Mouse (Mus musculus): ENCODE results near the gene Crim1. TPM values are rescaled to one million over a fixed set of nuclear protein-coding genes. Genes with fewer than 3 reads are reported as not detected.

Gene Crim1
- polyA plus RNA-seq, 1 experiment from 2014 or later, result 3.9 TPM

DNA sequence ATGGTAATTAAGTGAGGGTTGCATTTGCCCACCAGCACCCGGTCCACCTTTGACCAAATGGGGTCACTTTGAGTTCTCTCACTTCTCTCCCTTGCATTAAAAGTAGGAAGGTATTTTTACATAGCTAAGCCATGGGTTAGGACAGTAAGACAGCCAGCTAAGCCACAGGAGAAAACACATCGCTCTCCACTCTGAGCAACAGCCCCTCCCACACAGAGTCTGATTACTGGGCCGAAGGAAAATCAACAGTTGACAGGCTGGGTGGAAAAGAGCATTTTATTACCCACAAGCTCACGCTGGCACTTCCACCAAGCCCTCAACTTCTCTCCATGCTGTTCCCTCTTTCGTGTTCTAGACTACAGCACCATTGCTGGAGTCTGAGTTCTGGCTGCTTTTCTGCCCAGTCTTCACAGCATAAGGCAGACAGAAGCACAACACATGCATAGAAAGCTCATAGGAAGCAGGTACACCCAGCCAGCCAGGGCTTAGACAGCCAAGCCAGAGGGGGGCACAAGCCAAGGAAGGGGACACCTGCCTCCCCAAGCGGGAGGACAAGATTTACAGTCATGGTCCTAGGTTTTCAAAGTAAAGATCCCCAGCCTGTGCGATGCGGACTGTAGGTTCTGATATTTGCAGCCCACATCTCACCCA, 179.2 kb downstream of the Crim1 start:
- Histone ChIP-seq H3K36me3 (ENCODE audit: control insufficient read depth, insufficient read depth, low read length) (peaks cover 13% of the 10 kb centered on the region; the same call in 1 of the 2 replicates), H3K4me1 (ENCODE audit: control insufficient read depth, insufficient read depth, low read length) (no peaks in the 10 kb centered on the region), H3K9ac (ENCODE audit: low read depth, low read length) (no peak overlapping the region), H3K9me3 (ENCODE audit: control insufficient read depth, low read length) (no peaks in the 10 kb centered on the region), H3K27me3 (replicated peaks; ENCODE audit: control insufficient read depth, insufficient read depth, low read length) (no peaks in the 10 kb centered on the region), H3K4me2 (ENCODE audit: low read depth, low read length) (no peak overlapping the region), H3K27ac (ENCODE audit: low read length) (no peak overlapping the region), H3K4me3 (ENCODE audit: low read length) (no peak overlapping the region)
- WGBS, result 68% methylated on average over 8 of the region's 8 CpGs
- ATAC-seq, result no peak

- H3K4me3 ChIP-seq (ENCODE audit: low read length), result no peak overlapping the region
- ATAC-seq, result no peak
- no peaks in the 10 kb centered on the region for H3K9me3 ChIP-seq (ENCODE audit: control insufficient read depth, low read length)
- no peaks in the 10 kb centered on the region for H3K27me3 ChIP-seq (replicated peaks; ENCODE audit: control insufficient read depth, insufficient read depth, low read length)
- H3K9ac ChIP-seq (ENCODE audit: low read depth, low read length), result no peak overlapping the region
- H3K4me1 ChIP-seq (ENCODE audit: control insufficient read depth, insufficient read depth, low read length), result no peaks in the 10 kb centered on the region
- H3K36me3 ChIP-seq (ENCODE audit: control insufficient read depth, insufficient read depth, low read length), result peaks cover 13% of the 10 kb centered on the region; the same call in 1 of the 2 replicates
- no peak overlapping the region for H3K27ac ChIP-seq (ENCODE audit: low read length)
- no peak overlapping the region for H3K4me2 ChIP-seq (ENCODE audit: low read depth, low read length)
- WGBS, result 75% methylated on average over 11 of the region's 11 CpGs
Measured at GRCm38 (mm10) chr17:78379730-78380245, 179.7 kb downstream of the Crim1 start.

- Histone ChIP-seq H3K4me1 (ENCODE audit: control insufficient read depth, insufficient read depth, low read length) (no peaks in the 10 kb centered on the region), H3K4me2 (ENCODE audit: low read depth, low read length) (no peak overlapping the region), H3K36me3 (ENCODE audit: control insufficient read depth, insufficient read depth, low read length) (peaks cover 13% of the 10 kb centered on the region; the same call in 1 of the 2 replicates), H3K9me3 (ENCODE audit: control insufficient read depth, low read length) (no peaks in the 10 kb centered on the region), H3K4me3 (ENCODE audit: low read length) (no peak overlapping the region), H3K27me3 (replicated peaks; ENCODE audit: control insufficient read depth, insufficient read depth, low read length) (no peaks in the 10 kb centered on the region), H3K27ac (ENCODE audit: low read length) (no peak overlapping the region), H3K9ac (ENCODE audit: low read depth, low read length) (no peak overlapping the region)
- ATAC-seq, result no peak
- 76% methylated on average over 3 of the region's 3 CpGs for WGBS
Measured at GRCm38 (mm10) chr17:78382321-78382720, 182.3 kb downstream of the Crim1 start.

DNA sequence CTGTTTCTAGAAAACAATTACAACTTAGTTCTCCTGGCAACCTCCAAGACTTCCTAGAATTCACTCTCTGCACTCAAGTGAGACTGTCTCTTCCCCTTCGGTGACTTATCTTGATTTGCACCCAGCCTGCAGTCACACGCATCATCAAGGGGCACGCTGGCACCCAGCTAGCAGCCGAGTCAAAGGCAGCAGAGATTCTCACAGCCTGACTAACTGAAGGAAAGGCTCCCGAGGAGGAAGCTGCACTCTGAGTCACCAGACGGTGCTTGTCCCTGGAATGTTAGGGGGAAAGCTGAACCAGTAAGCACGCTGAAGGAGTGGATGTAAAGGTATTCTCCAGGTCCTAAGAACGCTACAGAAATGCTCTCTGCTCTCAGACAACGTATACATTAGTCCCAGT, 187.6 kb downstream of the Crim1 start:
- ATAC-seq, result peak; percentile 14; the same call in 1 of the 2 replicates
- Histone ChIP-seq H3K27me3 (replicated peaks; ENCODE audit: control insufficient read depth, insufficient read depth, low read length) (no peaks in the 10 kb centered on the region), H3K4me3 (ENCODE audit: low read length) (no peak overlapping the region), H3K9me3 (ENCODE audit: control insufficient read depth, low read length) (no peaks in the 10 kb centered on the region), H3K27ac (ENCODE audit: low read length) (no peak overlapping the region), H3K4me1 (ENCODE audit: control insufficient read depth, insufficient read depth, low read length) (0 out of 2 replicates have a peak, but pooled peaks cover 3% of the 10 kb centered on the region), H3K36me3 (ENCODE audit: control insufficient read depth, insufficient read depth, low read length) (no peaks in the 10 kb centered on the region), H3K4me2 (ENCODE audit: low read depth, low read length) (no peak overlapping the region), H3K9ac (ENCODE audit: low read depth, low read length) (no peak overlapping the region)
- WGBS, result 67% methylated on average over 9 of the region's 9 CpGs

- no peaks in the 10 kb centered on the region for H3K27me3 ChIP-seq (replicated peaks; ENCODE audit: control insufficient read depth, insufficient read depth, low read length)
- no peaks in the 10 kb centered on the region for H3K36me3 ChIP-seq (ENCODE audit: control insufficient read depth, insufficient read depth, low read length)
- H3K27ac ChIP-seq (ENCODE audit: low read length), result no peak overlapping the region
- peak; percentile 90 for ATAC-seq
- H3K4me2 ChIP-seq (ENCODE audit: low read depth, low read length), result no peak overlapping the region
- H3K9ac ChIP-seq (ENCODE audit: low read depth, low read length), result no peak overlapping the region
- 0 out of 2 replicates have a peak, but pooled peaks cover 3% of the 10 kb centered on the region for H3K4me1 ChIP-seq (ENCODE audit: control insufficient read depth, insufficient read depth, low read length)
- H3K4me3 ChIP-seq (ENCODE audit: low read length), result no peak overlapping the region
- no peaks in the 10 kb centered on the region for H3K9me3 ChIP-seq (ENCODE audit: control insufficient read depth, low read length)
- WGBS, result 67% methylated on average over 9 of the region's 9 CpGs
Measured at GRCm38 (mm10) chr17:78388101-78388847, 188.2 kb downstream of the Crim1 start.

DNA sequence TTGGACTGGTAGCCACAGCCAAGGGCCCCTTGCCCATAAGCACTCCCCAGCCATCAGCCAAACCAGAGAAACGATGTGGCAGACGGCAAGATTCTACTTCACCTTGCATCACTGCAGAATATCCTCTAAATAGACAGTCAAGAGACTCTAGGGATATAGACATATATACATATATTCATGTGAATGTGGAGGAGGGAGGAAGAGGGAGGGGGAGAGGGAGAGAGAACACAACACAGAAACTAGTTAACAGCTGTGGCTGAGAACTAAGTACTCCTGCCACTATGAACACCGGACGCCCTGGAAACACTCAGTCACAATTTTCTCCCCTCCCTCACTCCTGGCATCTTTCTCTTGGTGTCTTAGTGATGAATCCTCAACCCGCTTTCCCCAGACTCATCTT, 189.5 kb downstream of the Crim1 start:
- WGBS, result 84% methylated on average over 5 of the region's 5 CpGs
- H3K4me1 ChIP-seq (ENCODE audit: control insufficient read depth, insufficient read depth, low read length), result 0 out of 2 replicates have a peak, but pooled peaks cover 3% of the 10 kb centered on the region
- no peak for ATAC-seq
- no peaks in the 10 kb centered on the region for H3K27me3 ChIP-seq (replicated peaks; ENCODE audit: control insufficient read depth, insufficient read depth, low read length)
- no peaks in the 10 kb centered on the region for H3K9me3 ChIP-seq (ENCODE audit: control insufficient read depth, low read length)
- H3K4me3 ChIP-seq (ENCODE audit: low read length), result no peak overlapping the region
- H3K27ac ChIP-seq (ENCODE audit: low read length), result no peak overlapping the region
- H3K9ac ChIP-seq (ENCODE audit: low read depth, low read length), result no peak overlapping the region
- H3K36me3 ChIP-seq (ENCODE audit: control insufficient read depth, insufficient read depth, low read length), result no peaks in the 10 kb centered on the region
- H3K4me2 ChIP-seq (ENCODE audit: low read depth, low read length), result no peak overlapping the region

DNA sequence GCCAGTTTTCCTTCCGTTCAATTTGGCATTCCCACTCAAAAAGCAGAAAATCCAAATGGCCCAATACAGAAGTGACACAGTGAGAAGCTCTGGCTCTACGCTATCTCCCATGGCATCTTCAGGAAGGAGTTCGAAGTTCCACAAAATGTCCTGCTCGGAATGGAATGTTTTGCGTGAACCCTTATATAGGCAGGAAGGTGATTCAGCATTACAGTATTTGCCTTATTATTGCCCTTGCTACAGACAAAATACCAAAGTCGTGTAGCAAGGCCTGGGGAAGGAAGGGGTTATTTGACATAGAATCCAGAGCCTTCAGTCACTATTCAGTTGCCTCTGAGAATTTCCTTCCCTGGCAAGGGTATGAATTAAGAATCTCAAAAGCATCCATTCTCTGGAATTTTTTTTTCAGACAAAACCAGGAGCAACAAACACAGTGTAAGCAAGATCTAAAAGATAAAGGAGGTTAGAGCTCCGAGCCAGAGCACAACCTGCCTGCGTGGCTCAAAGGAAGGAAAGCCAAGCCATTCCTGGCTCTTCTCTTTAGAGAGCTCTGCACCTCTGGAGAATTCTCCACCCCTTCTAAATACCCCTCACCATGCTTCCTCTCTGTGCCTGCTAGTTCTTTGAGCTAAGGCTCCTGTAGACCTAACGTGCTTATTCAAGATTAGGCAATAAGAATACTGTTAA, 192.5 kb downstream of the Crim1 start:
- ATAC-seq, result no peak
- Histone ChIP-seq H3K9me3 (ENCODE audit: control insufficient read depth, low read length) (no peaks in the 10 kb centered on the region), H3K4me1 (ENCODE audit: control insufficient read depth, insufficient read depth, low read length) (0 out of 2 replicates have a peak, but pooled peaks cover 3% of the 10 kb centered on the region), H3K36me3 (ENCODE audit: control insufficient read depth, insufficient read depth, low read length) (no peaks in the 10 kb centered on the region), H3K27me3 (replicated peaks; ENCODE audit: control insufficient read depth, insufficient read depth, low read length) (no peaks in the 10 kb centered on the region), H3K27ac (ENCODE audit: low read length) (no peak overlapping the region), H3K9ac (ENCODE audit: low read depth, low read length) (no peak overlapping the region), H3K4me3 (ENCODE audit: low read length) (no peak overlapping the region), H3K4me2 (ENCODE audit: low read depth, low read length) (no peak overlapping the region)
- 71% methylated on average over 9 of the region's 9 CpGs for WGBS

DNA sequence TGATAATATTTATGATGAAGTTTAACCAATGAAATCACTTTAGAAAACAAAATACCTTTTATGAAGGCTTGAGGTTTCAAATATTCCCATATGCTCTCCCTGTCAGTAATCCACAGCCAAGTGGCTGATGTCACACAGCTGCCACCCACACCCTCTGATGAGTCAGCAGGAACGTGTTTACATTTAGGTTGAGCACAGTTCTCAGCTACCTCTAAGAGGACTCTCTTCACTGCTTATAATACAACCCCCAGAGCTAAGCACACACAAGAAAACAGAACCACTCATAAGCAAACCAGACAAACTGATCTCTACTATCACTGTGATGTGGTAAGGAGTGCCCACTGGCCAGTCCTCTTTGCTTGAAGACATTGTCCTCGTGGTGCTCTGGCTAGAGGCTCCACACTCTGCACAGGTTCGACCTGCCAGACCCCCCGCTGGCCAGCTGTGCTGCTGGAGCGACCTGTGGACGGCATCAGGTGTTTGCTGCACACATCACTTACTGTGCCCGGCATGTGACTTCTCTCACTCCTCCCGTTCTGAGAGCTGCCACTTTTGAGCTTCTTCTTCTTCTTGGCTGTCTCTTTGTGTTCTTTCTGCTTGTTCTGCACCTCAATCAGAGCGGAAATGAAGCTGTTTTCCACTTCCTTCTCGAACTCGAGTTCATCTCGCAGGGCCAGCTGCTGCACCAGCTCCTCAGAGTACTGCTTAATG, 200.2 kb downstream of the Crim1 start:
- ATAC-seq, result peak; percentile 65
- Histone ChIP-seq H3K36me3 (ENCODE audit: control insufficient read depth, insufficient read depth, low read length) (peaks cover 13% of the 10 kb centered on the region; the same call in 1 of the 2 replicates), H3K4me3 (ENCODE audit: low read length) (no peak overlapping the region), H3K4me1 (ENCODE audit: control insufficient read depth, insufficient read depth, low read length) (peaks cover 30% of the 10 kb centered on the region), H3K9me3 (ENCODE audit: control insufficient read depth, low read length) (no peaks in the 10 kb centered on the region), H3K9ac (ENCODE audit: low read depth, low read length) (no peak overlapping the region), H3K27me3 (replicated peaks; ENCODE audit: control insufficient read depth, insufficient read depth, low read length) (no peaks in the 10 kb centered on the region), H3K4me2 (ENCODE audit: low read depth, low read length) (no peak overlapping the region), H3K27ac (ENCODE audit: low read length) (peak overlapping the region; percentile 48; the same call in 1 of the 2 replicates)
- WGBS, result 72% methylated on average over 12 of the region's 12 CpGs
